Mouse (Mus musculus): ENCODE results near the gene Zfp317. TPM values are rescaled to one million over a fixed set of nuclear protein-coding genes. Genes with fewer than 3 reads are reported as not detected.
"Not testable (repeated sequence)": the region's sequence is repeated elsewhere in the genome, so short reads cannot be mapped to it uniquely, and the experiment has no call there.

Gene Zfp317
- polyA plus RNA-seq, 1 experiment from 2014 or later, result 21.0 TPM

DNA sequence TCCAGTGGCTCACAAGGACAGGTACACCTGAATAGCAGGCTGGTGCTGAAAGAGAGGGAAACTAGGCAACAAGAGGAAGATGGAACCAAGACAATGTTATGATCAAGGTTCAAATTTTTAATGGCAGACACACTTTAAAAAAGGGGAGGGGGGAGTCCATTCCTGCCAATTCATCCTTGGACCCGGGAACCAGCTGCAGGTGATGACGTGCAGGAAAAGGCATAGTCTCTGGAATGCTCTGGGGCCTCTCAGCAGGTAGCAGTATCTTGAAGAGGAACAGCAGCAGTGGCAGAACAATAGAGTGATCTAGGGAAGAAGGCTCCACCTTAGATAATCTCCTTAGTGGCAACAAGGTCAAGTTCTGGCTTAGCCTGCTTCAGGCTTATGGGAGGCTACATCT is 72.4 kb downstream of the Zfp317 start:
- not testable (repeated sequence) for H3K9me3 ChIP-seq (replicated peaks; ENCODE audit: control insufficient read depth, low read length); H3K27ac ChIP-seq (ENCODE audit: low read depth, low read length); H3K4me2 ChIP-seq; H3K9ac ChIP-seq (ENCODE audit: low read depth, low read length); H3K36me3 ChIP-seq (ENCODE audit: control insufficient read depth, insufficient read depth, low read length); ATAC-seq (replicated peaks; ENCODE audit: insufficient number of reproducible peaks, low FRiP score, low TSS enrichment); H3K27me3 ChIP-seq (ENCODE audit: control insufficient read depth, insufficient read depth, low read length); H3K4me3 ChIP-seq (ENCODE audit: low read depth, low read length); H3K4me1 ChIP-seq (ENCODE audit: control insufficient read depth, insufficient read depth, low read length)
- 45% methylated on average over 2 of the region's 2 CpGs for WGBS (ENCODE audit: insufficient replicate concordance)

DNA sequence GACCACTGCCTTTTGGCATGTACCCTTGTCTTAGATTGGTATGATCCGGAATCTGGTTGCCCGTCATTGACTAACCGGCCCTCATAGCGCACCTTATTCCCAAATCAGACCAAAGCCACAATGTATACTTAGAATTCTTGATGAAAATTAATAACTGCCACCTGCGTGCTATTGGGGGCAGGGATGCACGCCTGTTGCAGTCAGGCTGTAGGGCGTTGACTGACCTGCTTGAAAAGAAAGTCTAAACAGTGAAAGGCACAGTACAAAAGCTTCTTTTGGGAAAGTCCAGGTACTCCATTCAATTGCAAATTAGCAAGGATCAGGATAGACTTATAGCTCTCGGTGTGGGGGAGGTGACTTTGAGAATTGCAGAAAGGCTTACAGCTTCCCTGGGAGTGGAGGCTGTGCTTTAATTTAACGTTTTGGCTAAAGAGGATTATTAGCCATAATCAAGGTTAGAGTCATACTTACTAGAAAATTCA is 73.0 kb downstream of the Zfp317 start:
- 69% methylated on average over 9 of the region's 9 CpGs for WGBS (ENCODE audit: insufficient replicate concordance)
- H3K4me2 ChIP-seq; ATAC-seq (replicated peaks; ENCODE audit: insufficient number of reproducible peaks, low FRiP score, low TSS enrichment); H3K36me3 ChIP-seq (ENCODE audit: control insufficient read depth, insufficient read depth, low read length); H3K9me3 ChIP-seq (replicated peaks; ENCODE audit: control insufficient read depth, low read length); H3K27ac ChIP-seq (ENCODE audit: low read depth, low read length); H3K4me3 ChIP-seq (ENCODE audit: low read depth, low read length); H3K4me1 ChIP-seq (ENCODE audit: control insufficient read depth, insufficient read depth, low read length); H3K27me3 ChIP-seq (ENCODE audit: control insufficient read depth, insufficient read depth, low read length); H3K9ac ChIP-seq (ENCODE audit: low read depth, low read length): not testable (repeated sequence)

Other genes starting within 250 kb of the Zfp317 start
- gene Olfr847, start 243.4 kb upstream of the Zfp317 start, polyA plus RNA-seq (2014; fragmentation: Nextera tagmentation; extraction: Ambion mirVana), result not detected in 2 replicates
- not detected in 2 replicates for gene Olfr849, start 181.8 kb upstream of the Zfp317 start, polyA plus RNA-seq (2014; fragmentation: Nextera tagmentation; extraction: Ambion mirVana)
- gene Olfr850, start 143.9 kb upstream of the Zfp317 start, polyA plus RNA-seq (2014; fragmentation: Nextera tagmentation; extraction: Ambion mirVana), result not detected in 2 replicates
- gene Olfr851, start 128.8 kb upstream of the Zfp317 start, polyA plus RNA-seq (2014; fragmentation: Nextera tagmentation; extraction: Ambion mirVana), result not detected in 2 replicates
- gene Olfr853, start 81.0 kb upstream of the Zfp317 start, polyA plus RNA-seq (2014; fragmentation: Nextera tagmentation; extraction: Ambion mirVana), result not detected in 2 replicates
- not detected in 2 replicates for gene Olfr854, start 54.7 kb upstream of the Zfp317 start, polyA plus RNA-seq (2014; fragmentation: Nextera tagmentation; extraction: Ambion mirVana)
- gene Olfr855, start 39.5 kb upstream of the Zfp317 start, polyA plus RNA-seq (2014; fragmentation: Nextera tagmentation; extraction: Ambion mirVana), result not detected in 2 replicates
- gene Olfr857, start 87.3 kb downstream of the Zfp317 start, polyA plus RNA-seq (2014; fragmentation: Nextera tagmentation; extraction: Ambion mirVana), result not detected in 2 replicates
- gene Olfr58, start 158.2 kb downstream of the Zfp317 start, polyA plus RNA-seq (2014; fragmentation: Nextera tagmentation; extraction: Ambion mirVana), result not detected in 2 replicates
- gene Olfr859, start 182.8 kb downstream of the Zfp317 start, polyA plus RNA-seq (2014; fragmentation: Nextera tagmentation; extraction: Ambion mirVana), result not detected in 2 replicates
- not detected in 2 replicates for gene Olfr860, start 227.6 kb downstream of the Zfp317 start, polyA plus RNA-seq (2014; fragmentation: Nextera tagmentation; extraction: Ambion mirVana)

Data from heart, embryonic 11.5 days (tissue).